Mouse (Mus musculus) cerebellum, adult 11-12 months (tissue): ENCODE results near the gene Olfr746.

ENCODE experiments used
- DNase-seq: peaks from one replicate; pipeline ENCODE4 v3.0.0; 2022

Olfr746 gene

GRCm38 (mm10) chr14:50646783-50647182, at the start of gene Olfr746:
Gene Olfr746 (plus strand): TSS chr14:50647083.
- no peak for DNase-seq

- no peak for DNase-seq
Observed at GRCm38 (mm10) chr14:50614579-50614978, 32.3 kb upstream of the Olfr746 start, which contains the start of gene Olfr744. Gene Olfr744 (plus strand): TSS chr14:50614879.

GRCm38 (mm10) chr14:50639088-50639487, 7.8 kb upstream of the Olfr746 start, which contains the start of gene Olfr745:
Gene Olfr745 (plus strand): TSS chr14:50639388.
- no peak for DNase-seq

GRCm38 (mm10) chr14:50693106-50693505, 46.2 kb downstream of the Olfr746 start, which contains the start of gene Olfr747:
Gene Olfr747 (minus strand): TSS chr14:50693206.
- no peak for DNase-seq
